Mouse (Mus musculus) ES-Bruce4 (cell line): Measurements from ENCODE around the gene Slc12a3.

Experiments
- CTCF ChIP-seq: IDR thresholded peaks from one replicate; pipeline ENCODE4 v1.8.1; 2011; ENCODE audit warnings: low read depth, low read length
- EP300 ChIP-seq: IDR thresholded peaks from 2 replicates; pipeline ENCODE4 v1.6.1; 2011; ENCODE audit warnings: low read depth, low read length; ENCODE audit not compliant: insufficient read depth
- POLR2A ChIP-seq: IDR thresholded peaks from one replicate; pipeline ENCODE4 v1.8.1; 2011; ENCODE audit warnings: low read length; ENCODE audit not compliant: insufficient read depth

DNA sequence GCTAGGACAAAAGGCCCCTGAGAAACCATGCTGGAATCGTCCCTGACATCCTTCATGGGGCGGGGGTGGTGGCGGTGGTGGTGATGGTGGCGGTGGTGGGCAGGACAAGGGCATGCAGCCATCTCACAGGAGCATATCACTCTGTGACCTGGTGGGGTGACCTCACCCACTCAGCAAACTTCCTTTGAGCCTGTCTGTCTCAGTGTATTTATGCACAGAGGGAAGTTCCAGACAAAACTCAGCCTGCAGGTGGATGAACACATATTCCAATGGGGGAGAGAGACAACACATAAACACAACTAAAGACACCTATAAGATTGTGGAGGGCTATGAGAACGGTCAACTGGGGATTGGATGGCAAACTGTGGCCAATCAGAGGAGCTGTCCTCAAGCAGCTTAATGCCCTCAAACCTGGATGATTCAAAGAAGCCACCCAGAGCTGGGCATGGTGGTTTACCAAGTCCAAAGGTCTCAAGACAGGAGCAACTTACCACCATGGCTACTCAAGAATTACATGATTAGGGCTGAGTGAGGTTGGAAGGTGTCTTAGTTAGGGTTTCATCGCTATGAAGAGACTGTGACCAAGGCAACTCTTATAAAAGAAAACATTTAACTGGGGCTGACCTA is 35.8 kb downstream of the Slc12a3 start:
- TF ChIP-seq POLR2A (no peak), CTCF (no peak), EP300 (no peak)
